Mouse (Mus musculus): Measurements from ENCODE around the gene Gas2l3.
A peak's percentile ranks its signal among the peaks of the same experiment; 100 is the strongest.

Gas2l3 gene

DNA sequence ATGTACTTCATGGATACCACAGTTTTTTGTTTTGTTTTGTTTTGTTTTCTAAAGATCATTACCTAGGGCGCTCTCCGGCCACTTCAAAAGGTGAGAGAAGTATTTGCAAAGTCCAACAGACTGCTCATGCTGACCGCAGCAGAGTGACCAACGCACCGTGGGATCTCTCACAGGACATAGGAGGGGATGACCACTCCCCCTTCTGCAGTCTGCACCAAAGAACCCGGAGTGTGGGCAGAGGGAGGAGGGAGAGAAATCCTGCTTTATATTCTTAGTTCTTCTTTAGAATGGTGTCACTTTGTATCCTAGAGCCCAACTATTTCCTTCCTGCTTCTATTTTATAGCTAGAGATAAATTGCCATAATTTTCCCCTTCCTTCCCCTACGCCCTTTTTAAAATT lies 48.4 kb downstream of the Gas2l3 start:
- DNase-seq (ENCODE audit: low spot score in 2 of 2): no peak

DNA sequence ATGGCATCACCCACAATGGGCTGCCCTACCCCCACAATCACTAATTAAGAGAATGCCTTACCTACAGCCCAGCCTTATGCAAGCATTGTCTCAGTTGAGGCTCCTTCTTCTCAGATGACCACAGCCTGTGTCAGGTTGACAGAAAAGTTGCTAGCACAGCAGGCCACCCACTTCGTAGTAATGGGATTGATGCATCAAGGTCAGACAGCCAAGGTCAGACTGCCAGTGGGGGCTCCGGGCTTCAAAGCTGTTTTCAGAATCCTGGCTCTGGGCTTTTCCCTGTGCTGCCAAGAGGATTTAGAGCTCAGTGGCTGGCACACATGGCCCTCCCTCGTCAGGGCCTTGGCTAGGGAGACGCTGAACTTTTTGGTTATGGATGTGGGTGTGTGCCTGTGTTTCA lies 51.1 kb downstream of the Gas2l3 start:
- no peak for DNase-seq (ENCODE audit: low spot score in 2 of 2)

DNA sequence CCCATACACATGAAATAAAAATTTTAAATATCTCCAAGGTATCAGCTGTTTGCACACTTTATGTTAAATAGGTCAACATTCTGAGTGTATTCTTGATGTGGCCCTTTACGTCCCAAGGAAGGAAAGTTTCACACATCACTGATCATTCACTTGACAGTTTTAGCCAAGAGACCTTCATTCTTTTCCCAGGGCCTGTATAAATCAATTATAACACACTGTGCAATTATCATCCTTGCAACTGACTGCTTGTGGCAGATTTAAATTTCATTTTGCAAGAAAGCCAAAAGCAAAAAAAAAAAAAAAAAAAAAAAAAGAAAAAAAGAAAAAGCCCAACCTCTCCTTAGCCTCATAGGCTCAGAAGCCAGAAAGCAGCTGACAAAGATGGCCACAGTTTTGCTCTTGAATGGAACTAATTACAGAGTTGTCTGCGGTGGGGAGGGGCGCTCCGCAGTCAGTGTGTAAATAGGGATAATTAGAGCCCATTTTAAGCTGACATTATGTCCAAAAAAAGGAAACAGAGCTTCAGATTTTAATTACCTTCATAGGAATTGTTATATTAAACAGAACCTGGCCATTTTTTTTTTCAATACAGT lies 52.1 kb downstream of the Gas2l3 start:
- DNase-seq (ENCODE audit: low spot score in 2 of 2): no peak

DNA sequence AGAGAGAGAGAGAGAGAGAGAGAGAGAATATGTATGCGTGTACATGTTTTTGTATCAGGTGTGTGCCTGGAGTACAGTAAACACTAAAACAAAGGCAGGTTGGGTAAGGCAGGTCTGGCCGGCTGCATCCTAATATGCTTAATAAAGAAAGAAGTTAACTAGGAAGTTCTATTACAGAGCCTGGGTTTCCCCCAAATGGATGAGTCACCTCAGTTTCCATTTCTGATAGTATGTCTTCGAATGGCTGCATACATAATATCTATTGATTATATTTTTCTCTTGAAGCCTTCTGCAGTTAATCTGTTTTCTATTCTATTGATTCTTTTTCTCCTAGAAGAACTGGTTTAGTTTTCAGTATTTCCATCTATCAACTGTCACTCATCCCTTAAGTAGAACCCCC lies 57.3 kb downstream of the Gas2l3 start:
- DNase-seq (ENCODE audit: low spot score in 2 of 2): no peak

DNA sequence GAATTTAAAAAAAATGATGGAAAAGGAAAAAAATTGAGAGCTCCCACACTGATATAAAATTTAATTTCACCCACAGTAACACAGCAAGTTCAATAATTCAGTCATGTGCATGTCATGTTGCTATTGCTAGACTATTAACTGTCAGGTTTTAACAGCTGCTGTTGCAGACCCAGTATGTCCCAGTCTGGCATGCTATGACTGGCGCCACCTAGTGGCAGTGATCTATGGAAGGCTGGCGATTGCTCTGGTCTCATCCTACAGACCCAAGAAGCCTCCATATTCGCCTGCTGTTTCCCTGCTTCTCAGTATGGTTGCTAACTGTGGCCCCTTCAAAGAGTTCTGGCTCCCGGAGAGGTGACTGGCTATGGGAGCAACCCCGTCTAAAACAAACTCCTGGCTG lies 60.3 kb downstream of the Gas2l3 start:
- peak; percentile 23 to 66 for DNase-seq (ENCODE audit: low spot score in 2 of 2)

DNA sequence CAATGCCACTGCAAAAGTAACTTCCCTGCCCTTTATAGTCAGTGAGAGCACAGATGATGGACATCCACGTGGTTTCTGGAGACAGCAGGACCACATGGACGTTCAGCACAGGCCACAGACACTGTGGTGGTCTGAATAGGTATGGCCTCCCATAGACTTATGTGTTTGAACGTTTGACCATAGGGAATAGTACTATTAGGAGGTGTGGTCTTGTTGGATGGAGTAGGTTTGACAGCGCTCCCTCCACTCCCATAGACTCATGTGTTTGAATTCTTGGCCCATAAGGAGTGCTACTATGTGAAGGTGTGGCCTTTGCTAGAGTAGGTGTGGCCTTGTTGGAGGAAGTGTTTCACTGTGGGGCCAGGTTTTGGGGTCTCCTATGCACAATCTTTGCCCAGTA lies 66.0 kb downstream of the Gas2l3 start:
- no peak for DNase-seq (ENCODE audit: low spot score in 2 of 2)

DNA sequence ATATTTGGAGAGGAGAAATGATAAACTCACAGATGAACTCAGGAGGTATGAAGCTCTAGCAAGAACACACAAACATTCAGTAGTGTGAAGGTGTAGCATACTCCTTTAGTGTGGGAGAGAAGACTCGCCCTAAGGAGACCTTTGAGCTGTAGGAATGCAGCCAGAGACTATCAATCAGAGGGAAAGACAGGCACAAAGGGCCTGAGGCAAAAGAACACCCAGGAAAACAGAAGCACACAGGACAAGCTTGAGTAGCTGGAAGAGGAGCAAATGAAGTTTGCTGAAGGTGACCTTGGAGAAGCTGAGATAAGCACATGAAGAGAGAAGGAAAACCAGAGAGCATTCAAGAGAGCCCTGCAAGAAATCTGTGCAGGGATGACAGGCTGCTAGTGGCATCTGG lies 73.7 kb downstream of the Gas2l3 start:
- DNase-seq (ENCODE audit: low spot score in 2 of 2): no peak

DNA sequence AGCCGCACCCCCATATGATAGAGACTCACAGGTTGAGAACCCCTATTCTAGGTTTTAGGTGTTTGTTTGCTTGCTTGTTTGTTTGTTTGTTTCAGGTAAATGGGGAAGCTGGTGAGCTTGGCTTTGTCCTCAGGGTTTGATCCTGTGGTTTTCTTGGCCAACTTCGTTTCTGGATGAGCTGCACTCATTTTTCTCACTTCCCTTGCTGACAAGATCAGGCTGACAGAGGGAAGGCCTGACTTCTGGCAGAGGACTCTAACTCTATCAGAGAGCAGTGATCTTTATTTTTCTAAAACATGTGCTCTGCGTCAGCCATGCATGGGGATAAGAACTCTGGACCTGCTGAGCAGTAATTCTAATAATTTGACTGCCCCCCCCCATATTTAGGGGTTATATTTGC lies 84.8 kb downstream of the Gas2l3 start:
- no peak for DNase-seq (ENCODE audit: low spot score in 2 of 2)

All from left cerebral cortex, adult 9 months (tissue).